Mouse (Mus musculus): ENCODE data around the gene Grik4.

The Grik4 gene

DNA sequence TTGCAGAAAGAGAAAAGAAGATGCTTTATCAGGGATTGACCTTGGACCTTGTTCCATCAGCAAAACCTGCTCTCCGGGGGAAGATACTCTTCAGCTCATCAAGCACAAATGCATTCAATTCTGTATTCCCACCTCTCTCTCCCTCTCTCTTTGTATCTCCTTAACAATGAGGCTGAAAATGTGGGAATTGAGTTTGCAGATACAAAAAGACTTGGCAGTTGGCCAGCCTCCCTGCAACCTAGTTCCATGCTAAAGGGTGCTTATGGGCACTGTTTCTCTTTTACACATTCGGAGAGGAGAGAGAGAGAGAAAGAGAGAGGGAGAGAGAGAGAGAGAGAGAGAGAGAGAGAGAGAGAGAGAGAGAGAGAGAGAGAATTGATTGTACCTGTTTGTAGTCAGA lies 273.7 kb downstream of the Grik4 start:
- no peak for DNase-seq (ENCODE audit: low spot score)

DNA sequence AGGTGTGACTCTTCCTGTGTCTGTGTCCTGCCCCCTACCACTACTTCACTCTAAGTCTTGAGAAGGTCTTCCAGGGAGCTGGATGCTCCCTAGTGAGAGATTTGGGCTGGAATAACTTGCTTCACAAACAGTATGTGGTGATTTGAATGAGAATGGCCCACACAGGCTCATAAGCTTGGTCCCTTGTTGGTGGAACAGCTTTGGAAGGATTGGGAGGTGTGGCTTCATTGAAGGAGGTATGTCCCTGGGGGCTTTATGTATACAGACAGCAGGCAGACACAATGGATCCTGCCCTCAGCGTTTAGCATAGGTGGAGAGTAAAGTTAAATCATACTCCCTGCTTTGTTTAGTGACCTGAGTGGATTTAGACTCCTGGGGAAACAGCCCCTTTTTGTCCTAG lies 282.8 kb downstream of the Grik4 start:
- no peak for DNase-seq (ENCODE audit: low spot score)

DNA sequence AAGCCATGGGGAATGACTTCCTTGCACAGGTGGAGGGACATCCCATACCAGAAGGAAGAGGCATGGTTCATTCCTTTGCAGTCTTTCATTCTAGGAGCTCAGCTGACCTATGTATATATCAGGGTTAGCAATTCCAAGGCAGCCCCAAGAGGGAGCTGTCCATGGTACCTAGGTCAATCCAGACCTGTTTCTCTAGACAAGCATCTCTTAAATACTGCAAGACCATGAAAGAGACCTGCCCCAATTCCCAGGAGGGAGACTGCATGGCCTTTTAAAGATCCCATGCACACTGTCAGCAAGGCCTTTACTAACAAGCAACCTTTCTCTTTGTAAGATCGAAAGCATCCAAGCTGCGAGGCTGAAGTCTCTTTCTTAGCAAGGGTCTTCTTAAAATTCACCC lies 291.5 kb downstream of the Grik4 start:
- no peak for DNase-seq (ENCODE audit: low spot score)

DNA sequence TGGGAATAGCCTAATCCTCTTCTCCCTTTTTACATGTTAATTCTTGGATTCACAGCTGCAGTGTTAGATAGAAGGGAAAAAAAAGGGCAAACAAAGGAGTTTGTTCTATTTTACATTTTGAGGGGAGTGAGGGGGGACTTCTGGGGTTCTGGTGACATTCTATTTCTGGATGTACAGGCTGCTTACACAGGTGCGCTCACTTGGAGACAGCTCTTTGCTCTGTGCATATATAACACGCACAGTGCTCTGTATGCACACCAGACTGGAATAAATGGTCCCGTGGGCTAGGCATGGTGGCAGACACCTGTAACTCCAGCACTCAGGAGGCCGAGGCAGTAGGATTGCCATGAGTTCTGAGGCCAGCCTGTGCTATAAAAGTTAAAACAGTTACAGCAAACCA lies 292.0 kb downstream of the Grik4 start:
- no peak for DNase-seq (ENCODE audit: low spot score)

DNA sequence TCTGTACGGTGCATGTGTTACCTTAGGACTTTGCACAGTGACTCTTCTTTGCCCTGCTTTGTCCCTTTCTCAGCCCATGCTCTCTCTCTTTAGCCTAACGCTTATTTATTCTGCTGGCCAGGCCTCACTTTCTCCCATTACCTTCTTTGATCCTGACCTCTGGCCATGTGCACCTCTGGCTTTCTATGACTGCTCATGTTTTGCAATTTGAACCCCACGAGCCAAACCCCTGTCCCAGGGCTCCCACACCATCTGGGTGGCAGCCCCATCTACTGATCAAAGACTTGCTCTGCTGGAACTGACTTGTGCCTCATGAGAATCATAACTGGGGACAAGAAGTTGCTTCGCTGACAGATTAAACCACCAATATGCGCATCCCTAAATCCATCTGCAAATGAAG lies 294.4 kb downstream of the Grik4 start:
- no peak for DNase-seq (ENCODE audit: low spot score)

DNA sequence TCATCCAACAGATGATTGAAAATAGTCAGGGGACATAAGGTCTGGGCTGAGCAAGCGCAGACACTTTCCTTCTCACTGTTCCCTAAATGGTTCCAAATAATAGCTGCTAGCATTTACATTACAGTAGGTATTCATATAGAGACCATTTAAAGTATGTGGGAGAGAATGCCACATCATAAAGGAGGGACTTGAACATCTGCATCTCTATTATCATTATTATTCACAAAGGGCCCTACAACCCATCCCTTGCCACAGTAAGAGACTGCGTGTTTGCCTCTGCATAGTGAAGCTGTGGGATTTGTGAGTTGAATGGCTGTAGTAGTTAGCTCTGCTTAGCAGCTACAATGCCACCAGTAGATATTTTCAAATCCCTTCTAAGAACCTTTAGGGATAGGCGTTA lies 296.2 kb downstream of the Grik4 start:
- DNase-seq (ENCODE audit: low spot score): no peak

DNA sequence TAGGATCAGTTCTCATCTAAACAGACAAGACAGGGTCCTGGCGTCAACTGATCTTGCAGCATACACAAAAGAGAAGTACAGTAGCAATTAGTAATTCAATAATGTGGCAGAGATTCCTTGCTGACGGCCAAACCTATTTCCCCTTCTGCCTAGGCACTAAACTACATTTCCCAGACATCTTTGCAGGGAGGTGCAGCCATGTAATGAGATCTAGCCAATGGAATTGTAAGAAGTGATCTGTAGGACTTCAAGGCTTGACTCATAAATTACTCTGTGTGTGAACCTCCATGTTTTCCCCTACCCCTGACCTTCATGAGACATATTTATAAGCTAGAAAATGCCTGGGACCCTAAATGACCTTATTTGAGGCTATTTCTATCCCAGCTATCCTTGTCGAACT lies 296.7 kb downstream of the Grik4 start:
- DNase-seq (ENCODE audit: low spot score): no peak

DNA sequence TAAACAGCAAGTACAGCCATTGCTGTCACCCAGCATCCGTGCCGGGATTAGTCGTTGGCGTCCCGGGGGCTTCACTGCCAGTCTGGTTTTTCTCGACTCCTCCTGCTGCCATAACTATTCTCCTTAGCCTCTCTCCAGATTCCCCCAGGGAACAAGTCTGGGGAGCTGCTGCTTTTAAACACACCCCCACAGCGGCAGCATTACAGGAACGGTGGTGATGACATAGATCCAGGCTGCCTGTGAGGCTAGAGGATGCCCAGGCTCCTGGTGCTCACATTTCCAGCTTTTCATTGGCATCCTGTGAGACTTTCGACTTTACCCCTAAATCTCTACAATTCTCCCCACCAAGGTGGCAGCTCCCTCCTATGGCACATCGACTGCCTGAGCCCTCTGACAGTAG lies 297.5 kb downstream of the Grik4 start:
- DNase-seq (ENCODE audit: low spot score): no peak

DNA sequence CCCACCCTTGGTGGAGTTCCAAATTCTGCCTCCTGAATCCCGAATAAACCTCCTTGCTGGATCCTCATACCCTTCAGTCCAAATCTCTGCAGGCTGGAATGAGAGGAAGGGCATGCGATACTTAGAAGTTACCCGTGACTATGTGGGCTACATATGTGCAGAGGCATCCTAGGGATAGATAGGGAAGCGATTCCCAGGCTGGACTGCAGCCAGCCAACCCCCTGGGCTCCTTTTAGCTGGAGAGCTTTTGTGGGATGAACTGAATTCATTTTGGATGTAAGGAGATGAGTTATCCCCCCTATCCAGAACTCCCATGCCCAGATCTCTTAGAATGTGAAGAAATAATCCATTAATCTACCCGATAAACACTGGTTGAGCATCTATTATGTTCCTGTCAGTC lies 299.1 kb downstream of the Grik4 start:
- DNase-seq (ENCODE audit: low spot score): no peak

DNA sequence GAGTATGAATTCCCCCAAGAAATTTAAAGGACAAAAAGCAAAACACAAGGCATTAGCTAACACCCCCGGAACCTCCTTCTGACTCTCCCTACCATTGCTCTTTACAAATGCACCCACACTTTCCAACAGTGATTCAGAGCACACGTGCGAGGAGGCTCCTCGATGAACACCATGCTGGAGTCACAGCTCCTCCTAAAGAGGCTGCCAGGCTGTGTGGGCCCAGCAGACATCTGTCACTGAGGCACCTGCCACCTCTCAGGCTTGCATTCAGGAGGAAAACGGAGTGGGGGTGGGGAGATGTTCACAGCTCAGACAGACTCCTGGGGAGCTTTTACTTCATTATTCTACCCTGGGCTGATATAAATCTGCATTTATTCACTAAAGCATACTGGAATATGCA lies 301.5 kb downstream of the Grik4 start:
- no peak for DNase-seq (ENCODE audit: low spot score)

DNA sequence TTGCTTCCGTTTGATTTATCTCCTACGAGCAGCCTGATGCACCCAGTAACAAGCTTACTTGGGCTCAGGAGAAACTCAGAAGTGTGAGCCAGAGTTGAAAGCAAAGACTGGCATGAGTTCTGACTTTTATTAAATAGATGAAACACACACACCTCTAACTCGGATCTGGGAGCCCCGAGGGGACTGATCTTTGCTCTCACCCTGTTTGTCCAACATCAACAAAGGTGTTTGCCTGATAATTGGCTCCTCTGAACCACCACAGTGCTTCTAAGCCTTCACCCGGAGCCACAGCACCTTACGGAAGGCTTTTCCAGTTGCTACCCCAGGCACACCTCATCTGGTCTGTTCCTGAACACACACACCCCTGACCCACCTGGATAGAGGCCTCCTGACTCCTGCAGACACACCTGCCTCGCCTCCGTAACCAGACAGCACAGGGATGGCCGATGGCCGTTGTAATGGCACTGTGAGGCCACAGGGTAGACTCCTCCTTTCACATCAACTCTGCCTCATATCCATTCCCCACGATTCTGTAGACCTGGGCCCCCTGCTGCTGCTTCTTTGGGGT lies 302.7 kb downstream of the Grik4 start:
- no peak for DNase-seq (ENCODE audit: low spot score)

DNA sequence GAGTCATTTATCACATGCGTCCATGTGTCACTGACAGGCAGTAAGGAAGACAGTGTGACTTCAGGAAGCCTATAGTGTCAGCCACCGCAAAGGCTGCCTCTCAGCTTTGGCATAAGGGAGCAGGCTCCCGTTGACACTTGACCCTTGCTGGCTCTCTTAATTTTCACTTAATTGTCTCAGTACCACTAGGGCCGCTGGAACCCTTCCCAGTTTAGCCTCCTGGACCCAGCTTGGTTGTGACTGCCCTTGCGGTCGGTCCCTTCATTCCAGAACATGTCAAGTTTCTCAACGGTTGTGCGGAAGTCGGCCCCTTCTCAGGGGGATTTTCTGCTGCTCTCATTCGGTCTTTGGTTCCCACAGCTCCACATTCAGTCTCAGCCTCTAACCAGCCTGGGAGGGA lies 307.8 kb downstream of the Grik4 start:
- DNase-seq (ENCODE audit: low spot score): no peak

DNA sequence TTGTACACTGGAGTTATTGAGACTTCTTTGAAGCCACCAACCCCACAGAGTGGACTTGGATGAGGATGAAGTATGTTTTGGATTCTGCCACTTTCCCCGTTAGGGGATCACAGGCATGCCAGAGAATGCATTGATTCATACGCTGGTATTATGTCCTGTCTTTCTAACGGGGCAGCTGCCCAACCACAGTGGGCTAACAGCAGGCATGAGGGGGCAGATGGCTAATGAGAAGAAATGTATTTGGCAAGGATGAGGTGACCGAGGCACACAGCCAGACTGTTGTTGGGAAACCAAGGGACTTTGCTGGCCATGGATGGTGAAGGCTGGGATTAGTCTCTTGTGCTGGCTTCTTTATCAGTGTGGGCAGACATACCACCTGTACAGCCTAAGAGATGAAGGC lies 312.8 kb downstream of the Grik4 start:
- no peak for DNase-seq (ENCODE audit: low spot score)

DNA sequence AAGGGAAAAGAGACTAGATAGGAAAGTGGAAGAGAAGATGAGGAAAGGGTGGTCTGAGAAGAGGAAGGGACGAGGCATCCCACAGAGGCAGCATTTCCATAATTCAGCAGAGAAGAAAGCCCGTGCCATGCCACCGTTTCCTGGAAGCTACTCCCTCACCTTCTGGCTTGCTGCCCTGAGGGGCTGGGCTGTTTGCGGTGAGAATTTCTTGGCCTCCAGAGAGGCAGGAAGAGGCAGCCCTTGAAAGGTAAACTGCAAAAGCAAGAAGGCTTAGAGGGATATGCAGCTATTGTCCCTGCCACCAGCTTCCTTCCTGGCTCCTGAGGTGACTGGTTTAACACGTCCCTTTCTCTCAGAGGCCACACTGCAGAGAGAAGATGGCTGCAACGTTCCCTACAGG lies 316.7 kb downstream of the Grik4 start:
- DNase-seq (ENCODE audit: low spot score): no peak

DNA sequence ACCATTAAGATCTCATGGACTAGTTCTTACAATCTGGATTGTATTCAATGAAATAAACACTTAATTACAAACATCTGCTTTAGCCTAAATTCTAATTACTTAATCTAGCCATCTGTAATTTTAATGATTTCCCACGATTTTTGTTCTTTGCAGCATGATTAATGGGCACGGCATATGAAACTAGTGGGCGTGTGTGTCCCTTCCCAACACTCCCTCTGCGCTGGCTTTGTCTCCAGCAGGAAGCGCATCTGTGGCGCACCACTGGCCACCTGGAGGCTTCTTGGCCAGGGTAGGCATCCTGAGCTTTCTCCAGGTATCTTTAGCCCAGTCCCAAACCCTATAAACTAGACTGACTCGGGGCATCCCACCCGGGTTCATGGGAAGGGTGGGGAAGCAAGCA lies 317.1 kb downstream of the Grik4 start:
- no peak for DNase-seq (ENCODE audit: low spot score)

DNA sequence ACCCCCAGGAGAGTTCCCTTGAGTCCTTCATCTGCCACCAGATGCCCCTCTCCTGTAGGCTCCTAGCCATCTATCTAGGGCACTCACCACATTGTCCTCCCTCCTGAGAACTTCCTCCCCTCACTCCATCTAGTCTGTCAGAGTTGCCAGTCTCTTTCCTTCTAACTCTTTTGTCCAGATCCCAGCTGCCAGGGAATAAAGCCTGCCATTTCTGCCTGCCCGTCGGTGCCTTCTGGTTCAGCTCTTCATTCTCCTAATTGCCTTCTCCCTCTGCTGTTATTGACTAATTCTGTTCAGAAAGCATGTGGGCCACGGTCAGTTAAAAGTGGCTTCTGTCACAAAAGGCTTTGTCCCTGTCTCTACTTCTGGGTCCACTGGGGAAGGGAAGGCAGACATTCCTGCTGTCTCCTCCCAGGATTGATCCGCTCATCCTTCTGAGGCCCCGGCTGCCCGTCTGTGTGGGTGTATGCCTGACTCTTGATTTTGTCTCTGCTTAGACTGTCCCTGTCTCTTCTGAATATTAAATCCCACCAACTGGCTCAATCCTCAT lies 318.0 kb downstream of the Grik4 start:
- DNase-seq (ENCODE audit: low spot score): no peak

DNA sequence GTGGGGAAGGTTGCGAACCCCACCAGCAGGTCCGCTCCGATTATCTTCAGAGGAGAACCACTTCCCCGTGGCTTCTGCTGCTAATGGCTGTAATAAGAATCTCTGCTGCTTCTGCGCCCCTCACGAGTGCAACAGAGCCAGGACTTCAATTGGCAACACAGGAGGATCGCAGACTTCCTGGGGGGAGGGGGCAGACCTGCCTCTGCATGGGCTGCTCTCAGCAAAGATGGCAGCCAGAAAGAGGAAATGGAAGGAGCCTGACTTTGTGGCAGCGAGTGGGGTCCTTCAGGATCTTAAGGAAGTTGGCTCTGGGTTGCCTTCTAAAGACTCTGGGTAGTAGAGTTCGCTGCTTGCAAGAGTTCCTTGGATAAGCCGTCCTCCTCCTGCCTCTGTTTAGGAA lies 329.9 kb downstream of the Grik4 start:
- no peak for DNase-seq (ENCODE audit: low spot score)

DNA sequence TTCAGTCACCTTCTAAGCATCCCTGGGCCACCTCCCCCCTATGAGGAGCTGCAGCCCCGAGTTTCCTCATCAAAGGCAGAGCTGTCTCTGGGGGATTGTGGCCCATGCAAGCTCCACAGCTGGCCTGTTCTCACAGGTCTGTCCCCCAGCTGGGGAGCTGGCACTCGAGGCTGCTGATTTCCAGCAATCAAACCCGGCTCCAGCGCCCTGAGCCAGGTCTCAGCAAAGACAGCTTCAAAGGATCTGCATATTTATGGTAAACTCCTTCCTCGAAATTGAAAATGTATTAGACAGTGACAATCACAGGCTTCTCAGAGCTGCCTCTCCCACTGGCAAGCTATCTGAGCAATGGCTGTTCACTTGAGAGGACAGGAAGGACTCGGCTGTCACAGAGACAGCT lies 330.5 kb downstream of the Grik4 start:
- DNase-seq (ENCODE audit: low spot score): no peak

DNA sequence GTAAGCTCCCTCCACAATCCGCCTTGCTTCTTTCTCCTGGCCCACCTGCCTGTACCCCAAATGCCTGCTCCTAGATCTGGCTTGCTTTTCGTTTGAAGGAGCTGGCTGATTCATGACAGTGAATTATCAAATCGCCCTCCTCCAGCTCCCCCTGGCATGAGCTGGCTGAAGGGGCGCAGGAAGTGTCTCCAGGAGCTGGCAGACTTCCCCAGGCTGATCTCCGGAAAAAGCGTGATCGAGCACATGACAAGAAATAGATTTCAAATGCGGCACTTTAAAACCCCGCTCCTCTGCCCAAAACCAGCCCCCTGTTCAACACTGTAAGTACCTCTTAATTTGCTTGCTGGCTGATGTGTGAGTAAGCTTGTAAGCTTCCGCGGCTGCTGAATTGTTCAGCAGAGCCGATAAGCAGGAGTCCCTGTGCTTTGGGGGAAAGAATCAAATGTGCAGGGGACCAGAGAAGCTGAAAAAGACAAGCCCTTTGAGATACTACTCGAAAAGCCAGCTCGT lies 331.8 kb downstream of the Grik4 start:
- DNase-seq (ENCODE audit: low spot score): no peak

DNA sequence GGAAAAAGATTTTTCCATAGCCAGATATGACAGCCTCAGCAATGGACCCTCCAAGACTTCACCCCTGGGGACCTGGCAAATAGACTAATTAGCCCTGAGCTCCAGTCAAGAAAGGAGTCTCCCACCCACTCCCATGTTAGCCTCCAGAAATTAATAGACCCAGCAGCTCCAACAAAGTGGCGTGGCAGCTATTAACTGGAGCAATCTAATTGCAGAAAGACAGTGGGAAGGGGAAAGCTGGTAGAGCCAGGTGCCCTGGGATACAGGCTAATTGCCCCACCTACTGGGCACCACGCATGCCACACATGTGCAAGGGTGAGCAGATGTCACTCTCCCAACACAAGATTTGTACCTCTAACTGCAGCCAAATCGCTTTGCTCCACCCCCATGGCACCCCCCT lies 342.8 kb downstream of the Grik4 start:
- no peak for DNase-seq (ENCODE audit: low spot score)

DNA sequence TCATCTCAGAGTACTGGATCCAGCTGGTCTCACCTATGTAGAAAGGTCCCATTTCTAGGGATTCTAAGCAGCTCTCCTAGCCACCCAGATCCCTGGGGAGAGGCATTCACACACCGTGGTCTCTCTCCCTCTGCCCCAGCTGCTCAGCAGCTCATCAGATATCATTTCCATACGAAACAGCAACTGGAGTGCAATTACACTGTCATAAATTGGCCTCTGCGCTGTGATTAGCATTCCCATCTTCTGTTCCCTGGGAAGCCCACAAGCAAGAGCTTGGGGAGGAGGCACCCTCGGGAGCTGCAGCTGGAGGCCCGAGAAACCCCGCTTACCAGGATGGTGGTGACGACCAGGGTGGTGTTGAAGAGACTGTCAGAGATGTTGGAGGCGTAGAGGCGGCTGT lies 346.8 kb downstream of the Grik4 start:
- DNase-seq (ENCODE audit: low spot score): no peak

DNA sequence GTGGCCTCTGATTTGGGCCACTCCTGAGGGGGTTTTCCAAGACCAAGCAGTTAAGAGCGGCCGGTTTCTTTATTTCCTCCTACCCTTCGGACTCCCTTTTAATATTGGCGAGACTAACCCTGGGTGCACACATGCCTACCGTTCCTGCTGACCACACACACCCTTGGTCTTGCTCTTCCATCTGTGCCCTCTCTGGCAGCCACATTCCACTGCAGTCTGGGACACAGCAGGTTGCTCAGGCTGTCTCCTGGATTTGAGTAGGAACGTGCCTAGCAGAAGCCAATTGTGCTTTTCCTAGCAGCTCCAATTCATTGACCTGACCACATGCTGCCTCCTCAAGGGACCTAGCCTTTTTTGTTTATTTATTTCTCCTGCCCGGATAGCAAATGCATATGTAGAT lies 365.8 kb downstream of the Grik4 start:
- DNase-seq (ENCODE audit: low spot score): no peak

DNA sequence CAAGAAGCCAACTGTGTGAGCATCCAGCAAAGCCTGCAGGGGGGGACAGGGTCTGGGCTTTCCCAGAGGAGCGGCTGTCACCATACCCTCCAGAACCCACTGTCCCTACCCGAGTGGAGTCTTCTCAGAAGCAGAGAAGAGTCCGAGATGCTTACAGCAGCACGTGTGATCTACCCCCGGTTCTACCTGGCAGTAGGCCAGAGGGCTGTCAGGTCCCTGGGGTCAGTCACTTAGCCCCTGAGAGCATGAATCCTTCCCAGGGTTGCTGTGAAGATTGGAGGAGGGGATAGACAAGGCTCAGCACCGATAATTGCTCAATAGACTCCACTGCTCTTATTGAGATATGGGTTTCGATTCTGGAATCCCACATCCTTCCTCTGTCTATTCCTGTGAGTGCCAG lies 366.2 kb downstream of the Grik4 start:
- DNase-seq (ENCODE audit: low spot score): no peak

DNA sequence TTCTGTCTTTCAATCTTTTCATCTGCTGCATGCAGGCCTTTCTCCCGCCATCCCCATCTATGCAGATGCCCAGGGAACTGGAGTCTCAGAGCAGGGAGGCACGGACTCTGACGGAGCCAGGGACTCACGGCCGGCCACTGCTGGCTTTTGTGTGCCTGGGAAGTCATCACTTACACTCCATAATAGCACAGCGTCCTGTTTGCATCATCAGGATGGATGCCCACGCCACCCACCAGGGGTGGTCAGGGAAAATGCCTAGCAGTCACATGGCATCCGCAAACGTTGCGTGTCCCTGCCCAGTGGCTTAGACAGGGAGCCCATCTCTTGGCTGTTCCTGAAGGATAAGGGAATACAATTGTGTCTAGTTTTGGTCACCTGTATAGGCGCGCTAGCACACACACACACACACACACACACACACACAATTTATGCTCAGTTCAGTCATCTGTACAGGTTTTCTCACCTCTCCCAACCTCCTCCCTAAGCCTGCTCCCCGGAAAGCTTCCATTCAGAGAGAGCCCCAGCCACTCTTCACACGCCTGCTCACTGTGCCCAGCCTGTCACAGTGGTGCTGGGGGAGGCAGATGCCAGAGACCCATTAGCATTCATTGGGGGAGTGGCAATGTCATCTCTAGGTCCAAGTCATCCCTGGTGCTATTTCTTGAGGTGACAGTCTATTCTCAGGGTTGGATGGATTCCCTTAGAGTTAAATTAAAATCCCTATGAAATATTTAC lies 370.5 kb downstream of the Grik4 start:
- no peak for DNase-seq (ENCODE audit: low spot score)
